Mouse (Mus musculus): ENCODE results near the gene Crkl.

Crkl gene

DNA sequence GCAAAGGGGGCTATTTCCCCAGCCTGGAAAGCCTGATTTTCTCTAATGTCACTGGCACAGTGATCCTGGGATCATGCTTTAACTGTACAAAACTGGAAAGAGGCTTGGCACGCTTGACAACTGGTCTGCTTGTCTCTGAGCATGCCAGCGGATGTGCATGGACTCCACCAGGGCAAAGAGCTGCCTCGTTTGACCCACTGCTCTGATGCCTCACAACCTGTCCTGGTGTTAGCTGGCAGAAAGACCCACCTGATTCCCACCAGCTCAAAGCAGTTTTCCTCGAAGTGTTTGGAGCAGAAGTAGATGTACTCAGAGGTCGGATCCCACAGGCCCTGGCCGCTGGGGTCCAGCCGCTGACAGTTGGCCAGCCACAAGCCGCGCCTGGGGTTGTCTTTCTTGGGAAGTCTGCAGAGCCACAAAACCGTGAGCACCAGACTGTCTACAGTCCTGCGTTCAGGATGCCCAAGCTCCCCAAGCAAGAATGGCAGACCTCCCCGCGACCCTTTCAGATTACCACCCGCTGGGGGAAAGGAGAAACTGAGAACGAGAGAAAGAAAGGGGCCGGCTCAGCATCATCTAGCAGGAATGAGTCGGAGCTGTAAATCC is 78.3 kb downstream of the Crkl start:
- peak in 1 of 2 experiments; percentile 43 for DNase-seq

DNA sequence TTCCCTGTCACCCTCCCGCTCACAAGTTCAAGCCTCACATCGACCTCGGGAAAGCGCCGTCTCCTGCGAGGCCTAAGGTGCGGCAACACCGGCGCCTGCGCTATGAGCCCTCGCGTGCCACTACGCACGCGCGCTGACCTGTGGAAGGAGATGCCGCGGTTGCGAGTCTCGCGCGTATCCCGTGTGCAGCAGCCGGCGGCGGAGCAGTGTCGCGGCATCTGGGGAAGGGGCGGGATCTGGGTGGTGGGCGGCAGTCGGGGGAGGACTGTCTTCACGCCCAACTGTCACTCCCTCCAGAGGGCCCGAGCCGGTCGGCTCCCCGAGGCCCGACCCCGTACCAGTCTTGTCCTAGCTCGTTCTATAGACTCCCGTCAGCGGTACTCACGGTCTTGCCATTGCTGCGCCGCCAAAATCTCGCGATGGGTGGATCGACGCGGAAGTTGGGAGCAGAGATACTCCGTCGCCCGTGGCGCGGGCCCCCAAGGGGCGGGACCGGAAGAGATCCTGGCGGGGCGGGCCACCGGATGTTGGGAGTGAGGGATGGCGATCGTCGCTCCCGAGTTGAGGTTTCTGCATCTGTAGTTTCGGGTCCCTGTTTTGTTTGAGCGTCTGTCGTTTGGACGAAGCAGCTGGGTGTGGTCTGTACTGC is 79.0 kb downstream of the Crkl start, which contains the start of gene Thap7:
Thap7 (minus strand) TSS at position 497 of the 649 bp plus-strand sequence.
- DNase-seq, result peak; percentile 97 to 98

DNA sequence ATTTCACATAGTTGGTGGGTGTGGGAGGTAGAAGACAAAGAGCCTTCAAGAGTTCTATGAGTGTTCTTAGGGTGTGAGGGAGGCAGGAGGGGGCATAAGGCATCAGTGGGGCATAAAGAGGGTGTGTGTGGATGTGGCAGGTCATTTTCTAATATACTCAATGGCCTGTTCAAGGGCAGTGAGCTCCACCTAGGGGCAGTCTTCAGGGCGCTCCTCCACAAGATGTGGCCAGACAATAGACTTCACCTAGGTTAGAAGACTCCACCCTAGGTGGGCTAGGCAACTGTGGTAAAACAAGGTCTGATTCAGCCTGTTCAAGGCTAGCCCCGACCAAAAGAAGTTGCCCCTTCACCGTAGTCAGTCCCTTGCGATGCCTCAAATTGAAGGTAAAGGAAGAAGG is 80.5 kb downstream of the Crkl start:
- DNase-seq, result peak; percentile 62 to 63

DNA sequence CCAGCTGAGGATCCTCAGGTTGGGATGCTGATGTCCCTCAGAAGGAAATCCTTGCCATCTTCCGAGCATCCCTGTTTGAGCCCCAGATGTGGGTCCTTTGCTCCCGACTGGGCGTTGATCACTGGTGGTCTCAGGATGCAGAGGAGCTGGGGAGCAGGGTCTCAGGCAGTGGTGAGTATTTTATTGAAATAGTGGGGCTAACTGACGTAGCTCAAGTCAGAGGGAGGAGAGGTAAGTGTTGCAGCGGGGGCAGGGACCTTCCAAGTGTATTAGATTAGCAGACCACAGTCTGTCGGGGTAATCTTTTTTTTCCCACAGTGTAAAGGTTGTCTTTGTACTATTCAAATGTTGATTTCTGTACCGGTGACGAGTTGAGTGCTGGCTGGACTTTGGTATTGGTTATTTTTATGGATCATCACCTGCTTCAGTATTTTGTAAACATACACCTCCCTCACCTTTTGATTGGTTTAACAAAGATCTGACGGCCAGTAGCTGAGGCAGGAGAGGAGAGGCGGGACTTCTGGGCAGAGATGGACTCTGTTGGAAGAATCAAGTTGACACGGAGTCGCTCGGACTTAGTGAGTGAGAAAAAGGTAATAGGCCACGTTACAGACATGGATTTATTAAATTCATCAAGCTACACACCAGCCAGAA is 81.0 kb downstream of the Crkl start:
- no peak for DNase-seq

DNA sequence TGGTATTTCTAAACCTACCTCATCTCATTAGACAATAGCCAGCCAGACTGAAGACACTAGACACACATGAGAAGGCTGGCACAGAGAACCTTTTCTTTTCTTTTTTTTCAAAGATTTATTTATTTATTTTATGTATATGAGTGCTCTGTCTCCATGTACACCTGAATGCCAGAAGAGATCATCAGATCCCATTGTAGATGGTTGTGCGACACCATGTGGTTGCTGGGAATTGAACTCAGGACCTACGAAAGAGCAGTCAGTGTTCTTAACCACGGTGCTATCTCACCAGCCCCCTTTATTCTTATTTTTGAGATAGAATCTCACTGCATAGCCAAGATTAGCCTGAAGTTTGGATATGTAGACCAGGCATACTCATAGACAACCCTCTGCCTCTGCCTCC is 84.8 kb downstream of the Crkl start:
- DNase-seq, result peak; percentile 49 to 55

All from cerebellum, postnatal 14 days (tissue).